22 mouse cellular contexts compared by ENCODE assay signal in genomic region chr1:82762274-82762673, GRCm38 (mm10). TPM values are rescaled to one million over a fixed set of nuclear protein-coding genes. Genes with fewer than 3 reads are reported as not detected.
DNase-seq lines count a peak whose midpoint lies in the region; ATAC-seq and TF ChIP-seq lines count a peak whose summit lies in the region.
"Had no signal": no experiment of that assay in that cellular context is flagged by ENCODE, and none has a peak within 500 bp of the region (broad histone marks: within the 10 kb centered on the region; RNA-seq: fewer than 3 reads in every experiment).

No protein-coding gene starts in this region.

- peak; percentile 34; the same call in 1 of the 2 replicates for TF ChIP-seq CTCF in kidney, postnatal 0 days (IDR thresholded peaks at IDR 0.05; ENCODE audit: low read depth)
- peak; percentile 74 for TF ChIP-seq CTCF in E14TG2a.4 (conservative IDR thresholded peaks at IDR 0.05; ENCODE audit: low read length)
- TF ChIP-seq CTCF in MEL (IDR thresholded peaks at IDR 0.05 in 2 of 3, conservative IDR thresholded peaks at IDR 0.05 in 1 of 3; ENCODE audit: control insufficient read depth in 1 of 3, insufficient read depth in 1 of 3, low read depth in 2 of 3, low read length in 3 of 3, poor library complexity in 1 of 3, severe bottlenecking in 1 of 3) = peak; percentile 42 to 59 (median 44)

- no peak overlapping the region for H3K9ac ChIP-seq in kidney, postnatal 0 days (ENCODE audit: low read depth, low read length)
- no peak overlapping the region for H3K9ac ChIP-seq in MEL (ENCODE audit: control insufficient read depth, low read depth, low read length, poor library complexity, severe bottlenecking)
- H3K9ac ChIP-seq: forebrain, postnatal 0 days; midbrain, embryonic 15.5 days had no signal

- H3K4me3 ChIP-seq in kidney, postnatal 0 days (replicated peaks; ENCODE audit: low read depth, low read length) = no peak overlapping the region
- no peak overlapping the region for H3K4me3 ChIP-seq in E14TG2a.4 (replicated peaks; ENCODE audit: low read length)
- H3K4me3 ChIP-seq in MEL (ENCODE audit: control insufficient read depth in 1 of 2, insufficient read depth in 1 of 2, low read depth in 2 of 2, low read length in 2 of 2) = no peak overlapping the region
- H3K4me3 ChIP-seq: embryonic facial prominence, embryonic 10.5 days; hindbrain, embryonic 10.5 days; midbrain, embryonic 15.5 days had no signal

- TF ChIP-seq RAD21 in MEL (IDR thresholded peaks at IDR 0.05; ENCODE audit: low read depth, low read length) = no peak; the same call in 1 of the 2 replicates

- no peaks in the 10 kb centered on the region for H3K27me3 ChIP-seq in kidney, postnatal 0 days (ENCODE audit: insufficient read depth, low read length)
- H3K27me3 ChIP-seq in E14TG2a.4 (ENCODE audit: insufficient read depth, low read length) = no peaks in the 10 kb centered on the region
- no peaks in the 10 kb centered on the region for H3K27me3 ChIP-seq in MEL (ENCODE audit: control insufficient read depth in 1 of 2, insufficient read depth in 2 of 2, low read length in 2 of 2)
- H3K27me3 ChIP-seq: midbrain, embryonic 15.5 days had no signal

- H3K27ac ChIP-seq in kidney, postnatal 0 days = no peak overlapping the region
- no peak overlapping the region for H3K27ac ChIP-seq in MEL (ENCODE audit: control insufficient read depth, low read depth, low read length)
- H3K27ac ChIP-seq: embryonic facial prominence, embryonic 10.5 days; hindbrain, embryonic 10.5 days; midbrain, embryonic 15.5 days had no signal

- H3K36me3 ChIP-seq in kidney, postnatal 0 days (ENCODE audit: insufficient read depth, low read length) = 0 out of 2 replicates have a peak, but pooled peaks cover 3% of the 10 kb centered on the region
- no peaks in the 10 kb centered on the region for H3K36me3 ChIP-seq in E14TG2a.4 (ENCODE audit: insufficient read depth, low read length)
- H3K36me3 ChIP-seq in MEL (ENCODE audit: control insufficient read depth in 1 of 2, insufficient read depth in 2 of 2, low read length in 2 of 2) = no peaks in the 10 kb centered on the region
- H3K36me3 ChIP-seq: midbrain, embryonic 15.5 days had no signal

- H3K79me2 ChIP-seq in MEL (ENCODE audit: control insufficient read depth, insufficient read depth, low read length, poor library complexity) = no peaks in the 10 kb centered on the region

- H3K9me3 ChIP-seq in kidney, postnatal 0 days (replicated peaks; ENCODE audit: low read length) = no peaks in the 10 kb centered on the region
- H3K9me3 ChIP-seq in E14TG2a.4 (ENCODE audit: low read length) = no peaks in the 10 kb centered on the region
- no peaks in the 10 kb centered on the region for H3K9me3 ChIP-seq in MEL (replicated peaks; ENCODE audit: insufficient read depth, low read length)
- H3K9me3 ChIP-seq: embryonic facial prominence, embryonic 10.5 days; hindbrain, embryonic 10.5 days; midbrain, embryonic 15.5 days had no signal

- no peak for DNase-seq in kidney, postnatal 0 days (ENCODE audit: low spot score)
- no peak for DNase-seq in kidney, postnatal 4 days
- DNase-seq in MEL (ENCODE audit: low read depth, low spot score) = peak; percentile 13
- peak; percentile 22 for DNase-seq in induced T-regulatory cell, adult 2 months (ENCODE audit: low read depth)
- no peak for DNase-seq in thymus, postnatal 0 days (ENCODE audit: low spot score)
- DNase-seq in urinary bladder, postnatal 10 days (ENCODE audit: low spot score) = no peak
- DNase-seq: cerebellum, adult 9-11 months; forebrain, postnatal 0 days; gastrocnemius, postnatal 25 days; kidney, adult 18-20 months had no signal

- no peak for ATAC-seq in kidney, postnatal 0 days (replicated peaks; ENCODE audit: low FRiP score, low read depth)
- ATAC-seq: activated CD4-positive, CD25-positive, alpha-beta regulatory T cell, adult 4 months; forebrain, postnatal 0 days; midbrain, embryonic 15.5 days had no signal

- no peak overlapping the region for H3K4me2 ChIP-seq in kidney, postnatal 0 days (ENCODE audit: low read length)
- H3K4me2 ChIP-seq: midbrain, embryonic 15.5 days had no signal

- no peak for TF ChIP-seq POLR2A in MEL (IDR thresholded peaks at IDR 0.05; ENCODE audit: control insufficient read depth in 1 of 2, insufficient read depth in 1 of 2, low read depth in 1 of 2, low read length in 2 of 2, poor library complexity in 1 of 2)

- no peak for TF ChIP-seq EP300 in MEL (IDR thresholded peaks at IDR 0.05; ENCODE audit: low read depth in 1 of 2, low read length in 2 of 2)

- H3K4me1 ChIP-seq in kidney, postnatal 0 days (replicated peaks; ENCODE audit: insufficient read depth, low read length) = no peaks in the 10 kb centered on the region
- H3K4me1 ChIP-seq in E14TG2a.4 (replicated peaks; ENCODE audit: low read depth, low read length) (no peaks in the 10 kb centered on the region), MEL (ENCODE audit: control insufficient read depth in 1 of 2, insufficient read depth in 2 of 2, low read length in 2 of 2) (no peaks in the 10 kb centered on the region)
- H3K4me1 ChIP-seq: embryonic facial prominence, embryonic 10.5 days; hindbrain, embryonic 10.5 days; midbrain, embryonic 15.5 days had no signal

- WGBS in kidney, postnatal 0 days = 89% methylated on average over 1 of the region's 1 CpGs

TF ChIP-seq in MEL, 35 proteins besides CTCF, POLR2A, EP300 and RAD21:
- TF ChIP-seq SMC3 (IDR thresholded peaks at IDR 0.05; ENCODE audit: low read depth, low read length) (peak; percentile 27), CHD2 (IDR thresholded peaks at IDR 0.05; ENCODE audit: low read length) (no peak), ZKSCAN1 (IDR thresholded peaks at IDR 0.05; ENCODE audit: low read depth, low read length) (no peak)

RNA-seq across cellular contexts. Expression of gene Tm4sf20, which starts 6.0 kb away (rescaled TPM):
- 0.53 and 0.61 TPM in 2 replicates for polyA plus RNA-seq in kidney, postnatal 0 days (2015; fragmentation: Nextera tagmentation; extraction: Ambion mirVana)
- total RNA-seq in MEL (2012; rRNA removed) = not detected in 2 replicates
- polyA plus RNA-seq in MEL (2012; ENCODE audit: insufficient read depth in 1 of 2, insufficient read length in 2 of 2, low read depth in 1 of 2, low replicate concordance in 2 of 2, missing spikeins in 1 of 2) = not detected
- 0.17 and 0.47 TPM in 2 replicates for polyA plus RNA-seq in thymus, postnatal 0 days (2015; fragmentation: Nextera tagmentation; extraction: Ambion mirVana)
- total RNA-seq: forebrain, postnatal 0 days; gastrocnemius, postnatal 25 days; left cerebral cortex, adult 8-10 months had no signal
- polyA plus RNA-seq: forebrain, postnatal 0 days; heart, embryonic 14.5 days; limb, embryonic 14.5 days; macrophage had no signal

RNA-seq across cellular contexts. Expression of gene Gm47791, which starts 8.8 kb away (rescaled TPM):
- not detected in 2 replicates for polyA plus RNA-seq in kidney, postnatal 0 days (2015; fragmentation: Nextera tagmentation; extraction: Ambion mirVana)
- total RNA-seq in MEL (2012; rRNA removed) = not detected in 2 replicates
- polyA plus RNA-seq in MEL (2012; ENCODE audit: insufficient read depth in 1 of 2, insufficient read length in 2 of 2, low read depth in 1 of 2, low replicate concordance in 2 of 2, missing spikeins in 1 of 2) = not detected
- not detected in 2 replicates for polyA plus RNA-seq in thymus, postnatal 0 days (2015; fragmentation: Nextera tagmentation; extraction: Ambion mirVana)
- total RNA-seq: forebrain, postnatal 0 days; gastrocnemius, postnatal 25 days; left cerebral cortex, adult 8-10 months had no signal
- polyA plus RNA-seq: activated CD4-positive, CD25-positive, alpha-beta regulatory T cell, adult 4 months; embryonic facial prominence, embryonic 10.5 days; forebrain, postnatal 0 days; heart, embryonic 14.5 days; hindbrain, embryonic 10.5 days; limb, embryonic 14.5 days; macrophage; midbrain, embryonic 15.5 days; neural tube, embryonic 11.5 days; stomach, embryonic 14.5 days; urinary bladder, adult 2 months had no signal

RNA-seq across cellular contexts. Expression of gene Mff, which starts 37.6 kb away (rescaled TPM):
- polyA plus RNA-seq in kidney, postnatal 0 days (2015; fragmentation: Nextera tagmentation; extraction: Ambion mirVana) = 268 and 273 TPM in 2 replicates
- total RNA-seq in MEL (2012; rRNA removed) = 86.0 and 91.1 TPM in 2 replicates
- polyA plus RNA-seq in MEL (2012; ENCODE audit: insufficient read depth in 1 of 2, insufficient read length in 2 of 2, low read depth in 1 of 2, low replicate concordance in 2 of 2, missing spikeins in 1 of 2) = 100 to 1,000 TPM in 1 of 2 experiments, not detected in 1; 195 TPM
- polyA plus RNA-seq in thymus, postnatal 0 days (2015; fragmentation: Nextera tagmentation; extraction: Ambion mirVana) = 255 and 259 TPM in 2 replicates

Comparison
In these comparisons a context has a peak if more than half of its experiments do, and no peak if none do; other contexts are left out.
1. DNase-seq: peak in MEL (single experiment) and induced T-regulatory cell, adult 2 months (single experiment); none in kidney, postnatal 0 days (single experiment), kidney, postnatal 4 days (0 of 2), thymus, postnatal 0 days (single experiment) and urinary bladder, postnatal 10 days (single experiment).
2. Peak in every context shown above with its lines, with median percentiles within 50 percentile points of each other: CTCF ChIP-seq.